Mouse (Mus musculus) kidney, embryonic 15.5 days (tissue): Measurements from ENCODE around the gene Trim29. TPM values are rescaled to one million over a fixed set of nuclear protein-coding genes. Genes with fewer than 3 reads are reported as not detected.
A peak's percentile ranks its signal among the peaks of the same experiment; 100 is the strongest.

Source experiments
- ATAC-seq: fragments of 200-750 bp; cut with Nextera tagmentation; replicated peaks from 2 replicates; pipeline ENCODE4 v1.8.0; 2017; ENCODE audit warnings: moderate TSS enrichment; ENCODE audit not compliant: low FRiP score
- H3K27ac ChIP-seq: fragments of 300-500 bp; sonication (generic); 2 replicates; pipeline ENCODE4 v1.5.1; 2015; ENCODE audit warnings: mild to moderate bottlenecking, inconsistent platforms
- H3K27me3 ChIP-seq: fragments of 300-500 bp; sonication (generic); 2 replicates; pipeline ENCODE4 v1.6.1; 2015; ENCODE audit warnings: inconsistent platforms
- H3K36me3 ChIP-seq: fragments of 300-500 bp; sonication (generic); 2 replicates; pipeline ENCODE4 v1.6.1; 2015; ENCODE audit warnings: inconsistent platforms
- H3K4me1 ChIP-seq: fragments of 300-500 bp; sonication (generic); 2 replicates; pipeline ENCODE4 v1.6.1; 2015; ENCODE audit warnings: inconsistent platforms
- H3K4me2 ChIP-seq: fragments of 300-500 bp; sonication (generic); 2 replicates; pipeline ENCODE4 v1.6.1; 2015; ENCODE audit warnings: moderate library complexity, mild to moderate bottlenecking, inconsistent platforms
- H3K4me3 ChIP-seq: fragments of 300-500 bp; sonication (generic); replicated peaks from 2 replicates; pipeline ENCODE4 v1.5.1; 2015; ENCODE audit warnings: mild to moderate bottlenecking, inconsistent platforms
- H3K9ac ChIP-seq: fragments of 300-500 bp; sonication (generic); 2 replicates; pipeline ENCODE4 v1.6.1; 2015; ENCODE audit warnings: mild to moderate bottlenecking, inconsistent platforms
- H3K9me3 ChIP-seq: fragments of 300-500 bp; sonication (generic); replicated peaks from 2 replicates; pipeline ENCODE4 v1.6.1; 2016; ENCODE audit warnings: inconsistent platforms
- WGBS: fragments of 180-500 bp; shearing (Covaris S2); methylation state at CpG from one replicate; pipeline ENCODE4 v1.1.7; 2015; ENCODE audit warnings: mixed read lengths; 5-methylcytosine and 5-hydroxymethylcytosine counted together
- polyA plus RNA-seq: library from polyadenylated mRNA; unstranded; fragments of >200 nt; fragmentation: Nextera tagmentation; extraction: Ambion mirVana; gene quantifications from 2 replicates; pipeline ENCODE4 v1.2.1, GENCODE M21; 2015

The Trim29 gene
- polyA plus RNA-seq, 1 experiment from 2014 or later, result 1.4 TPM

- Histone ChIP-seq H3K4me2 (no peak overlapping the region), H3K4me1 (peaks cover 26% of the 10 kb centered on the region), H3K9ac (no peak overlapping the region), H3K27ac (no peak overlapping the region), H3K9me3 (no peaks in the 10 kb centered on the region), H3K36me3 (no peaks in the 10 kb centered on the region), H3K4me3 (no peak overlapping the region), H3K27me3 (peaks cover 27% of the 10 kb centered on the region)
- 78% methylated on average over 9 of the region's 9 CpGs for WGBS
- ATAC-seq, result no peak
These were observed 36.9 kb upstream of the Trim29 start for GRCm38 (mm10) chr9:43273735-43274134.

DNA sequence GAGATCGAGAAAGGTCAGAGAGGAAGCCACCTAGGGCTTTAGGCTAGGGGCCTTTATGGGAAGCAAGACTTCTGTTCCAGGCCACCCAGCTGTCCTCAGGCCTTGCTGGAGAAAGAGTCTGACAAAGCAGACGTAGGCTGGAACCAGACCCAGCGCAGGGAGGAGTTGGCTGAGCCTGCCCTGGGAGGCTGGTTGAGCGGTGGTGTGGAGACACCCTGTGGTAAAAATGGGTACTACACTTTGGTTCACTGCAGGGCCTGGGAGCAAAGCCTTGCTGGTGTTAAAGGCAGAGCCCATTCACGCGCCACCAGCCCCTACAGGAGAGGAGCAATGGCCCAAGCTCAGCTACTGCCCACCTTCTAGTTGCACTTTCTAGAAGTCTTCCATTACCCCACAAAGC, 26.4 kb upstream of the Trim29 start:
- Histone ChIP-seq H3K4me1 (peaks cover 11% of the 10 kb centered on the region; the same call in 1 of the 2 replicates), H3K27ac (no peak overlapping the region), H3K36me3 (no peaks in the 10 kb centered on the region), H3K27me3 (no peaks in the 10 kb centered on the region; the same call in 1 of the 2 replicates), H3K9me3 (no peaks in the 10 kb centered on the region), H3K9ac (no peak overlapping the region), H3K4me2 (no peak overlapping the region), H3K4me3 (no peak overlapping the region)
- 8% methylated on average over 6 of the region's 6 CpGs for WGBS
- peak; percentile 91 for ATAC-seq

DNA sequence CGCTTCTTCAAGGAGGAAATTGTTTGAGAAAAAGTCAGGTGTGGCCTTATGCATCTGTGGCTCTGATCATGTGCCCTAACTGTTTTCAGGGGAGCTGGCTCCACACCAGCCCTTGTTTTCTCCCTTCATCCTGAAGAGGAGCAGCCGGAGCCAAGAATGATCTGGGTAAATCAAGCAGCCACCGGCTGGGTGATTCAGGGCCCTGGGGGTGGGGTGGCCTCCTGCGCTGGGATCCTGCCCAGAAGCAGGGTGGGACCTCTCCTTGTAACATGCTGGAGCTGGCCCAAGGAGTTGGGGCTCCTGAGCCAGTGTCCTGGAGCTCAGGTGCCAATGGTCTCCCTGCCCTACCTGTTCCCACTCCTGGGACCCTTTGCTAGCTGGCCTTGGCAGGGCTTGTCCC, 25.4 kb upstream of the Trim29 start:
- WGBS, result 82% methylated on average over 4 of the region's 4 CpGs
- ATAC-seq, result no peak
- Histone ChIP-seq H3K27ac (no peak overlapping the region), H3K4me3 (no peak overlapping the region), H3K4me1 (peaks cover 11% of the 10 kb centered on the region; the same call in 1 of the 2 replicates), H3K9me3 (no peaks in the 10 kb centered on the region), H3K9ac (no peak overlapping the region), H3K27me3 (no peaks in the 10 kb centered on the region; the same call in 1 of the 2 replicates), H3K36me3 (no peaks in the 10 kb centered on the region), H3K4me2 (no peak overlapping the region)

GRCm38 (mm10) chr9:43286870-43287269, 23.8 kb upstream of the Trim29 start:
- H3K9ac ChIP-seq, result no peak overlapping the region
- ATAC-seq, result peak; percentile 61; the same call in 1 of the 2 replicates

GRCm38 (mm10) chr9:43293058-43293457, 17.6 kb upstream of the Trim29 start:
- no peak for ATAC-seq
- Histone ChIP-seq H3K9me3 (no peaks in the 10 kb centered on the region), H3K27ac (no peak overlapping the region), H3K4me2 (no peak overlapping the region), H3K9ac (no peak overlapping the region), H3K27me3 (no peaks in the 10 kb centered on the region), H3K4me1 (no peaks in the 10 kb centered on the region), H3K4me3 (no peak overlapping the region), H3K36me3 (no peaks in the 10 kb centered on the region)
- 74% methylated on average over 6 of the region's 6 CpGs for WGBS

More at GRCm38 (mm10) chr9:43286870-43287269, 23.8 kb upstream of the Trim29 start:
- Histone ChIP-seq H3K4me3 (peak overlapping the region; percentile 19; the same call in 1 of the 2 replicates), H3K27me3 (no peaks in the 10 kb centered on the region; the same call in 1 of the 2 replicates), H3K4me1 (peaks cover 11% of the 10 kb centered on the region; the same call in 1 of the 2 replicates), H3K27ac (no peak overlapping the region), H3K4me2 (peak overlapping the region; percentile 53), H3K9me3 (no peaks in the 10 kb centered on the region), H3K36me3 (no peaks in the 10 kb centered on the region)
- WGBS, result 2% methylated on average over 20 of the region's 20 CpGs

- H3K4me3 ChIP-seq, result no peak overlapping the region
- no peak overlapping the region for H3K27ac ChIP-seq
- WGBS, result 65% methylated on average over 10 of the region's 10 CpGs
- no peak overlapping the region for H3K4me2 ChIP-seq
- no peaks in the 10 kb centered on the region for H3K36me3 ChIP-seq
- H3K4me1 ChIP-seq, result no peaks in the 10 kb centered on the region
- no peak overlapping the region for H3K9ac ChIP-seq
- ATAC-seq, result no peak
- no peaks in the 10 kb centered on the region for H3K27me3 ChIP-seq
- H3K9me3 ChIP-seq, result no peaks in the 10 kb centered on the region
These were observed 10.3 kb upstream of the Trim29 start for GRCm38 (mm10) chr9:43300394-43300793.

DNA sequence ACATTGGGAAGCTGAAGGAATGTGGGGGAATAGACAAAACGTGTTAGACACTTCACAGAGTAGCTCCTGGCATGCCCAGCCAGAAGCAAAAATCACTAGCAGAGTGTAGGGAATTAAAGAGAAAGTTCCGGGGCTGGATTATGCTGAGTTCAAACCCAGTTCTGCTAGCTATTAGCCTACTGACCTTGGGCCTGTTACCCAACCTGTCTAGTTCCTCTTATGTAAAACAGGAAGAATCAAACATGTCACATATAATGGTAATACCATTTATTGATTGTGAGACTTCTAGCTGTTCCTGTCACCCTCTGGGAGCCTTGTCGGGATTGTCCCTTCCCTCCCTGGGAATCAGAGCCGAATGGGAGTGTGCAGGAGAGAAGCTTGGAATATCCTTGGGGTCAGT, 7.7 kb upstream of the Trim29 start:
- Histone ChIP-seq H3K4me2 (no peak overlapping the region), H3K27ac (no peak overlapping the region), H3K4me1 (peaks cover 11% of the 10 kb centered on the region), H3K4me3 (no peak overlapping the region), H3K27me3 (no peaks in the 10 kb centered on the region), H3K9ac (no peak overlapping the region), H3K9me3 (no peaks in the 10 kb centered on the region), H3K36me3 (no peaks in the 10 kb centered on the region)
- no peak for ATAC-seq
- WGBS, result 65% methylated on average over 4 of the region's 4 CpGs

DNA sequence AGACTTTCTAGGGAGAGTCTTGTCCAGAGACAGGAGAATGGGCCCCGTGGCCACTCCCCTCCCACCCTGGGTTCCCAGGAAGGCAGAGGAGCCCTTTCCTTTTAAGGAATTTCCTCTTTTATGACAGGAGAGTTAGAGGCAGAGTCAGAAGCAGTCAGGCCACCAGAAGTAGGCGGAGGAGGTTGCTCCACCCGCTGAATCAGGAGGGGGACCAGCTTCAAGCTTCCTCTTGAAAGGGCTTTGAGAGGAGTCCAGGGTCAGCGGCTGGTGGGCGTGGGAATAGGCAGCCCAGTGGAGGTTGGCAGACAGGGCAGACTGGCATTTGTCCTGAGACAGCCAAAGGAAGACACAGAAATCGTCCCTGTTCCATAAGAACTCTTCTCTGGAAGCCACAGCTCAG, 4.8 kb upstream of the Trim29 start:
- 29% methylated on average over 6 of the region's 6 CpGs for whole genome bisulfite sequencing

DNA sequence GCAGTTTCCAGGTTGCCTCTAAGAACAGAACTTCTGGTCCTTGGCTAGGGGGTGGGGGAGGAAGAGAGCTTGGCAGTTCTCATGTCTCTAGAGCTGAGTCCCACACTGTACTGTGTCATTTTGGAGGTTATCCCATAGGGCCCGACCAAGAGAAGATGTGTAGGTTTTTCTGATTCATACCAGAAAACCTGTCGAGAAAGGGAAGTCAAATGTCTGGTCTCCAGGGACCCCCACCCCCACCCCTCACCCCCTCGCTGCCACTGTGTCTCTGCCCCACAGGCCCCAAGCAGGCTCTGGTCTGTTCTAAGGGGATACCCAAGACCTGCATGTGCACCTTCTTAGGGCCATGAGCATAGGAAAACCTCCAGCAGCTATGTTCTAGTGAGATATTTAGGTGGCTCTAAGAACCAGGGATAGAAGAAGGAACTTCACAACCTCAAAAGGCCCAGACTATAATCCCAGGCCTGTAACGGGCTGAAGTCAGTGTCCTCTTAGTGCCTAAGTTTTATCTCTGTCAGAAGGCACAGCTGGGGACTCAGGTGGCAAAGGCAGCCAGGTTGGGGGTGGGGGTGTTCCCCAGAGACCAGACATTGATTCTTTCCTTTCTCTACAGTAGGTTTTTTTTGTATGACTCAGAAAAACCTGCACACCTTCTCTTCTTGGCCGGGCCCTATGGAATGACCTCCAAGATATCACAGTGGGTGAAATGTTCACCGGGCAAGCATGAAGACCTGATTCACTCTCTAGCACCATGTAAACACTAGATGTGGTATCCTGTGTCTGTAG, 1.4 kb upstream of the Trim29 start:
- H3K9ac ChIP-seq, result no peak overlapping the region
- no peak overlapping the region for H3K4me3 ChIP-seq
- no peak overlapping the region for H3K4me2 ChIP-seq
- H3K27ac ChIP-seq, result no peak overlapping the region
- H3K9me3 ChIP-seq, result no peaks in the 10 kb centered on the region
- 84% methylated on average over 6 of the region's 6 CpGs for WGBS
- no peak for ATAC-seq
- no peaks in the 10 kb centered on the region for H3K36me3 ChIP-seq
- peaks cover 12% of the 10 kb centered on the region for H3K27me3 ChIP-seq
- H3K4me1 ChIP-seq, result peaks cover 35% of the 10 kb centered on the region

More for the DNA sequence above, 4.8 kb upstream of the Trim29 start:
- Histone ChIP-seq H3K9me3 (no peaks in the 10 kb centered on the region), H3K4me2 (no peak overlapping the region), H3K27me3 (peaks cover 8% of the 10 kb centered on the region), H3K27ac (no peak overlapping the region), H3K9ac (no peak overlapping the region), H3K4me3 (no peak overlapping the region), H3K4me1 (peaks cover 18% of the 10 kb centered on the region), H3K36me3 (no peaks in the 10 kb centered on the region)
- ATAC-seq, result 0 out of 2 replicates have a peak, but pooled peaks have one; percentile 29

DNA sequence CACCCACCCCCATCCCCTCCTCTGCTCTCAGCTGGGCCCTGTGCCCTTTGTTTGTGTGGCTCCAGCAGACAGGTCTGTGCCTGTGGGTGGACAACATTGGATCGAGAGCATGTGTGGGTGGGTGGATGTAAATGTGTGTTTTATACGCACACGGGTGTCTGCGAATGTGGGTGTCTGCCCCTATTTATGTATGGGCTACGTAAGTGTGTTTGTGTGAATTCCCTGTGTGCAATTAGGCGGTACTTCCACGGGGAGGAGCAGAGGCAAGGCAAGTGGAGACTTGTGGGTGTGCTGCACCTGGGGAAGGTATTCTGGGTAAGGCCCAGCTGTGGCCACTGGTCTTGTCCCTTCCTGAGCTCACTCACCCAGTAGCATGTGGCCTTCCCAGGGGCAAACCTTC, 1.5 kb downstream of the Trim29 start:
- H3K9ac ChIP-seq, result no peak overlapping the region
- 0 out of 2 replicates have a peak, but pooled peaks have one; percentile 15 for ATAC-seq
- H3K36me3 ChIP-seq, result no peaks in the 10 kb centered on the region
- H3K27ac ChIP-seq, result no peak overlapping the region
- WGBS, result 64% methylated on average over 7 of the region's 7 CpGs
- peaks cover 12% of the 10 kb centered on the region for H3K27me3 ChIP-seq
- H3K9me3 ChIP-seq, result no peaks in the 10 kb centered on the region
- H3K4me1 ChIP-seq, result peaks cover 30% of the 10 kb centered on the region
- no peak overlapping the region for H3K4me3 ChIP-seq
- no peak overlapping the region for H3K4me2 ChIP-seq

GRCm38 (mm10) chr9:43313805-43314204, 3.2 kb downstream of the Trim29 start:
- Histone ChIP-seq H3K9me3 (no peaks in the 10 kb centered on the region), H3K27me3 (peaks cover 12% of the 10 kb centered on the region), H3K36me3 (no peaks in the 10 kb centered on the region), H3K4me1 (peaks cover 30% of the 10 kb centered on the region), H3K27ac (no peak overlapping the region), H3K4me3 (no peak overlapping the region), H3K4me2 (no peak overlapping the region), H3K9ac (no peak overlapping the region)
- WGBS, result 83% methylated on average over 3 of the region's 3 CpGs
- no peak for ATAC-seq

GRCm38 (mm10) chr9:43315320-43315950, 4.8 kb downstream of the Trim29 start:
- H3K27ac ChIP-seq, result no peak overlapping the region

More at GRCm38 (mm10) chr9:43315320-43315950, 4.8 kb downstream of the Trim29 start:
- no peak overlapping the region for H3K4me3 ChIP-seq
- WGBS, result 54% methylated on average over 3 of the region's 3 CpGs
- peaks cover 29% of the 10 kb centered on the region for H3K4me1 ChIP-seq
- no peak overlapping the region for H3K4me2 ChIP-seq
- no peaks in the 10 kb centered on the region for H3K36me3 ChIP-seq
- H3K9me3 ChIP-seq, result no peaks in the 10 kb centered on the region
- H3K9ac ChIP-seq, result no peak overlapping the region
- peaks cover 8% of the 10 kb centered on the region for H3K27me3 ChIP-seq
- no peak for ATAC-seq
